Mouse (Mus musculus): ENCODE measurements around the gene Ttyh1.

GRCm38 (mm10) chr7:4101144-4101543 lies 18.1 kb upstream of the Ttyh1 start:
- TF ChIP-seq CTCF (IDR thresholded peaks at IDR 0.05) (no peak), EP300 (IDR thresholded peaks at IDR 0.05) (no peak)
